Mouse (Mus musculus) frontal cortex, postnatal 25 days (tissue): ENCODE results near the gene Sh3bp4.
A peak's percentile ranks its signal among the peaks of the same experiment; 100 is the strongest.

Experiments used
- DNase-seq, 2 experiments: peaks; one replicate each; pipeline ENCODE4 v3.0.0; 2022; ENCODE audit warnings: low spot score in 2 of 2

Gene Sh3bp4

GRCm38 (mm10) chr1:89071371-89072142 lies 1.3 kb downstream of the Sh3bp4 start:
- no peak for DNase-seq

- DNase-seq: no peak
Measured at GRCm38 (mm10) chr1:89072143-89072990, 2.2 kb downstream of the Sh3bp4 start.

- DNase-seq: no peak
Measured at GRCm38 (mm10) chr1:89073291-89073846, 3.2 kb downstream of the Sh3bp4 start.

GRCm38 (mm10) chr1:89074678-89075077 lies 4.5 kb downstream of the Sh3bp4 start:
- no peak for DNase-seq

GRCm38 (mm10) chr1:89075120-89075519 lies 4.9 kb downstream of the Sh3bp4 start:
- no peak for DNase-seq

- no peak for DNase-seq
Measured at GRCm38 (mm10) chr1:89076777-89077176, 6.6 kb downstream of the Sh3bp4 start.

- DNase-seq: no peak
Measured at GRCm38 (mm10) chr1:89078240-89078639, 8.0 kb downstream of the Sh3bp4 start.

- no peak for DNase-seq
Measured at GRCm38 (mm10) chr1:89078730-89079129, 8.5 kb downstream of the Sh3bp4 start.

GRCm38 (mm10) chr1:89079239-89079638 lies 9.0 kb downstream of the Sh3bp4 start:
- DNase-seq: no peak

- no peak for DNase-seq
Measured at GRCm38 (mm10) chr1:89080371-89080770, 10.2 kb downstream of the Sh3bp4 start.

- no peak for DNase-seq
Measured at GRCm38 (mm10) chr1:89080795-89081194, 10.6 kb downstream of the Sh3bp4 start.

- DNase-seq: no peak
Measured at GRCm38 (mm10) chr1:89081371-89081770, 11.2 kb downstream of the Sh3bp4 start.

- DNase-seq: no peak
Measured at GRCm38 (mm10) chr1:89082171-89082882, 12.1 kb downstream of the Sh3bp4 start.

- no peak for DNase-seq
Measured at GRCm38 (mm10) chr1:89086575-89087153, 16.4 kb downstream of the Sh3bp4 start.

- no peak for DNase-seq
Measured at GRCm38 (mm10) chr1:89088144-89088543, 17.9 kb downstream of the Sh3bp4 start.

GRCm38 (mm10) chr1:89088748-89089288 lies 18.6 kb downstream of the Sh3bp4 start:
- no peak for DNase-seq

GRCm38 (mm10) chr1:89089821-89090600 lies 19.8 kb downstream of the Sh3bp4 start:
- DNase-seq: no peak

- no peak for DNase-seq
Measured at GRCm38 (mm10) chr1:89090676-89091075, 20.5 kb downstream of the Sh3bp4 start.

- no peak for DNase-seq
Measured at GRCm38 (mm10) chr1:89092019-89092418, 21.8 kb downstream of the Sh3bp4 start.

- peak in 1 of 2 experiments; percentile 45 for DNase-seq
Measured at GRCm38 (mm10) chr1:89092442-89092991, 22.3 kb downstream of the Sh3bp4 start.
